Mouse (Mus musculus) ES-E14 (cell line): ENCODE data around the gene Ppard.

ENCODE experiments used
- CHD2 ChIP-seq: IDR thresholded peaks from 2 replicates; pipeline ENCODE4 v1.6.1; 2014; ENCODE audit warnings: mild to moderate bottlenecking, low read depth, low read length, inconsistent platforms
- ZC3H11A ChIP-seq: IDR thresholded peaks from 2 replicates; pipeline ENCODE4 v1.6.1; 2012; ENCODE audit warnings: low read depth, mild to moderate bottlenecking, inconsistent platforms, low read length, borderline replicate concordance

DNA sequence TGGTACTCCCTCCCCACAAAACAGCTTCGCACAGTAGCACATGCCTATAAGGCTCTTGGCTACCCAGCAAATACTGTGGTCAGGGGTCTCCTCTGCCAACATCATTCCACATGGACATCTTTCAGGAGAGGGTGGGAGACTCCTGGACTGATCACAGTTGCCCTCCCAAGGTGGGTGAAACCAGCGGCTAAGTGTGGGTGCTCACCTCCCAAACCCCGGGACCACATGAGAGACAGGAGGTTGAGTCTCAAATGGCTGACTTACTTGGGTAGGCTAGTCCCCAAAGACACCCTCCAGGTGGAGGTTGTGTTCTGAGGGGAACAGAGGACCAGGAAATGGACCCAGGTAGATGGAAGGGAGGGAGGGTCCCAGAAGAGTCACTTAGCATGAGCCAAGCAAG is 112.2 kb downstream of the Ppard start:
- TF ChIP-seq CHD2 = no peak
- TF ChIP-seq ZC3H11A = no peak
